ENCODE assay signal across 8 mouse cellular contexts in genomic region chr11:83302526-83303251, GRCm38 (mm10). TPM values are rescaled to one million over a fixed set of nuclear protein-coding genes. Genes with fewer than 3 reads are reported as not detected.
DNase-seq lines count a peak whose midpoint lies in the region; ATAC-seq lines count a peak whose summit lies in the region.

Gene Pex12 (minus strand): TSS chr11:83302586.

- peak within 1 kb of the TSS; percentile 79 for H3K4me2 ChIP-seq in lung, embryonic 16.5 days (ENCODE audit: low read depth, low read length)

- WGBS in lung, embryonic 16.5 days = under 1% methylated on average over 51 of the region's 51 CpGs

- peak within 1 kb of the TSS; percentile 88 for H3K27ac ChIP-seq in lung, embryonic 16.5 days (ENCODE audit: low read length)

- peak; percentile 78 to 81 for ATAC-seq in hematopoietic stem cell, adult 5-6 weeks (replicated peaks in 1 of 2; ENCODE audit: insufficient read depth in 1 of 2, low FRiP score in 2 of 2, low TSS enrichment in 1 of 2, low read depth in 1 of 2, poor library complexity in 2 of 2, severe bottlenecking in 2 of 2)
- ATAC-seq in lung, embryonic 16.5 days (ENCODE audit: low read depth) = peak; percentile 77

- DNase-seq in MEL-GATA-1-ER (ENCODE audit: extremely low read depth, low read depth) = peak; percentile 93
- peak; percentile 93 for DNase-seq in cerebellum, adult 8-10 months
- DNase-seq in forelimb bud, embryonic 11.5 days (ENCODE audit: low read depth, low spot score) = peak; percentile 97
- peak; percentile 79 for DNase-seq in layer of hippocampus, adult 9-10 months (ENCODE audit: low spot score)
- DNase-seq in ovary, postnatal 10 days (ENCODE audit: low spot score) = peak; percentile 94
- peak; percentile 94 to 96 for DNase-seq in thymus, postnatal 10 days (ENCODE audit: low spot score in 2 of 2)

- no peaks in the 10 kb centered on the region for H3K27me3 ChIP-seq in lung, embryonic 16.5 days (ENCODE audit: control insufficient read depth, insufficient read depth, low read depth, low read length)

- peak within 1 kb of the TSS; percentile 67 for H3K4me3 ChIP-seq in lung, embryonic 16.5 days (ENCODE audit: low read length)

- no peaks in the 10 kb centered on the region for H3K36me3 ChIP-seq in lung, embryonic 16.5 days (ENCODE audit: control insufficient read depth, insufficient read depth, low read length)

- no peaks in the 10 kb centered on the region for H3K9me3 ChIP-seq in lung, embryonic 16.5 days (ENCODE audit: control insufficient read depth, low read length)

- H3K4me1 ChIP-seq in lung, embryonic 16.5 days (replicated peaks; ENCODE audit: control insufficient read depth, insufficient read depth, low read length) = peaks cover 17% of the 10 kb centered on the region

- H3K9ac ChIP-seq in lung, embryonic 16.5 days (ENCODE audit: low read length) = peak within 1 kb of the TSS; percentile 84

RNA-seq across cellular contexts. Expression of gene Pex12, which starts in this region (rescaled TPM):
- 10.3 and 10.4 TPM in 2 replicates for total RNA-seq in hematopoietic stem cell, adult 5-6 weeks (2017)
- polyA plus RNA-seq in lung, embryonic 16.5 days (2015; fragmentation: Nextera tagmentation; extraction: Ambion mirVana) = 13.1 and 13.9 TPM in 2 replicates

Comparison
In these comparisons a context has a peak if more than half of its experiments do, and no peak if none do; other contexts are left out.
1. Peak in every context shown above with its lines: DNase-seq, ATAC-seq, H3K4me3 ChIP-seq and H3K27ac ChIP-seq.